Mouse (Mus musculus) heart, postnatal 0 days (tissue): ENCODE measurements around the gene Ier2. TPM values are rescaled to one million over a fixed set of nuclear protein-coding genes. Genes with fewer than 3 reads are reported as not detected.
A peak's percentile ranks its signal among the peaks of the same experiment; 100 is the strongest.

Experiments
- ATAC-seq: fragments of 200-750 bp; cut with Nextera tagmentation; 2 replicates; pipeline ENCODE4 v1.8.0; 2017; ENCODE audit warnings: low read depth, moderate number of reproducible peaks, moderate library complexity; ENCODE audit not compliant: insufficient read depth
- DNase-seq: peaks from one replicate; pipeline ENCODE4 v3.0.0-alpha.2; 2016; ENCODE audit warnings: low spot score
- H3K27ac ChIP-seq: fragments of 300-500 bp; sonication (generic); 2 replicates; pipeline ENCODE4 v1.5.1; 2014; ENCODE audit warnings: low read depth, mild to moderate bottlenecking
- H3K27me3 ChIP-seq: fragments of 300-500 bp; sonication (generic); 2 replicates; pipeline ENCODE4 v1.6.1; 2014; ENCODE audit warnings: low read length, mixed read lengths; ENCODE audit not compliant: control insufficient read depth, insufficient read depth
- H3K36me3 ChIP-seq: fragments of 300-500 bp; sonication (generic); replicated peaks from 2 replicates; pipeline ENCODE4 v1.6.1; 2014; ENCODE audit warnings: low read length, mixed read lengths; ENCODE audit not compliant: control insufficient read depth, insufficient read depth
- H3K4me1 ChIP-seq: fragments of 300-500 bp; sonication (generic); 2 replicates; pipeline ENCODE4 v1.6.1; 2014; ENCODE audit warnings: antibody characterized with exemption; ENCODE audit not compliant: control insufficient read depth, insufficient read depth
- H3K4me2 ChIP-seq: fragments of 300-500 bp; sonication (generic); 2 replicates; pipeline ENCODE4 v1.6.1; 2014; ENCODE audit warnings: low read depth, mild to moderate bottlenecking, low read length, moderate library complexity
- H3K4me3 ChIP-seq: fragments of 300-500 bp; sonication (generic); 2 replicates; pipeline ENCODE4 v1.5.1; 2014; ENCODE audit warnings: low read depth, low read length
- H3K9ac ChIP-seq: fragments of 300-500 bp; sonication (generic); replicated peaks from 2 replicates; pipeline ENCODE4 v1.6.1; 2014; ENCODE audit warnings: low read depth, low read length, mixed read lengths
- H3K9me3 ChIP-seq: fragments of 300-500 bp; sonication (generic); replicated peaks from 2 replicates; pipeline ENCODE4 v1.6.1; 2016; ENCODE audit warnings: low read length; ENCODE audit not compliant: control insufficient read depth
- CTCF ChIP-seq: IDR thresholded peaks from 2 replicates; pipeline ENCODE4 v1.5.1; 2016; ENCODE audit warnings: antibody characterized with exemption, control low read depth, low read depth
- EP300 ChIP-seq: IDR thresholded peaks from 2 replicates; pipeline ENCODE4 v1.6.1; 2016; ENCODE audit warnings: antibody characterized with exemption, low read depth
- WGBS: fragments of 180-500 bp; shearing (Covaris S2); extraction: QIAGEN DNeasy Blood & Tissue Kit; methylation state at CpG from one replicate; pipeline ENCODE4 v1.1.7; 2014; 5-methylcytosine and 5-hydroxymethylcytosine counted together
- polyA plus RNA-seq: library from polyadenylated mRNA; unstranded; fragments of >200 nt; fragmentation: Nextera tagmentation; extraction: Ambion mirVana; gene quantifications from 2 replicates; pipeline ENCODE4 v1.2.1, GENCODE M21; 2015
- total RNA-seq: library from RNA; depleted of rRNA; stranded (reverse); fragments of >200 nt; gene quantifications from 2 replicates; pipeline ENCODE4 v1.2.3, GENCODE M21; 2014; ENCODE audit warnings: low replicate concordance

The Ier2 gene
- total and polyA plus RNA-seq, 2 experiments from 2014 or later = 23.2 to 33.3 TPM

DNA sequence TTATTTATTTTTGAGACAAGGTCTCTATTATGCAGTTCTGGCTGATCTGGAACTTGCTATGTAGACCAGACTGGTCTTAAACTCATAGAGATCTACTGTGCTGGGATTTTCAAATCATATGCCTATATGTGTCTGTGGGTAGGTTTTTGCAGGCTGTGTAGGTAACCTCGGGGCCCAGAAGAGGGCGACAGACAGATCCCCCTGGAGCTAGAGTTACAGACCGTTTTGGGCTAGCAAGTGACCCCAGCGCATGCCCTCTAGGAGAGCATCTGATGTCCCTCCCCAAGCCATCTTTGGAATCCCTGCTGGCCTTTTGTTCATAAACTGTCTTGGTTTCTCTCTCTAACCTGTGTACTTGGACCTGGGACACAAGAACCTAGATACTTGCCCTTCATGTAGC lies 8.1 kb downstream of the Ier2 start:
- Histone ChIP-seq H3K4me3 (no peak overlapping the region), H3K4me2 (no peak overlapping the region)
- 54% methylated on average over 4 of the region's 4 CpGs for WGBS

DNA sequence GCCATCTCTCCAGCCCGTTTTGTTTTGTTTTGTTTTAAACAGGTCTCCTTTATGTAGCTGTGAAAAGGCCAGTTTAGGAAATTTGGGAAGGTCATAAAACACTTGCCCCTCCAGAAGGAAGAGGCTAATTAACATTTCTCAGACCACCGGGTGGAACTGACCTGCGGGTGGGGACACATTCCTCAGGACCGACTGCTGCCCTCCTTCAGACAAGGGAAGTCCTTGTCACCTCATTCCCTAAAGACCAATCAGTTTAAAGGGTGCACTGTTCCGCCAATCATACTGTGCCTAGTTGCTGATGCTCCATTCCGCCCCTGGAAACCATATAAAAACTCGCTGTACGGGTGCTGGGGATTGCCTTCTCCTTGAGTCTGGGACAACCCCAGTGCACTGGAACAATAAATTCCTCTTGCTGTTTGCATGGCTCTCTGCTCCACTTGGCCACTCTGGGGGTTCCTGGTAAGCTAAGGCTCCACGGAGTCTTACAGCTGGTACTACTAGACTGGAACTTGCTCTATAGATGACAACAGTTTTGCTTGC lies 9.5 kb downstream of the Ier2 start:
- H3K36me3 ChIP-seq = no peaks in the 10 kb centered on the region
- TF ChIP-seq CTCF = no peak
- TF ChIP-seq EP300 = no peak
- H3K4me3 ChIP-seq = no peak overlapping the region
- H3K9ac ChIP-seq = no peak overlapping the region
- ATAC-seq (no peak), DNase-seq (peak; percentile 4)
- no peak overlapping the region for H3K4me2 ChIP-seq
- H3K4me1 ChIP-seq = peaks cover 13% of the 10 kb centered on the region; the same call in 1 of the 2 replicates
- 55% methylated on average over 9 of the region's 9 CpGs for WGBS
- no peak overlapping the region for H3K27ac ChIP-seq
- H3K27me3 ChIP-seq = no peaks in the 10 kb centered on the region
- H3K9me3 ChIP-seq = no peaks in the 10 kb centered on the region

More for the DNA sequence above, 8.1 kb downstream of the Ier2 start:
- ATAC-seq = no peak
- no peak for DNase-seq
- Histone ChIP-seq H3K9me3 (no peaks in the 10 kb centered on the region), H3K9ac (no peak overlapping the region), H3K27ac (peak overlapping the region; percentile 87), H3K4me1 (peaks cover 13% of the 10 kb centered on the region; the same call in 1 of the 2 replicates), H3K36me3 (no peaks in the 10 kb centered on the region), H3K27me3 (no peaks in the 10 kb centered on the region)
- peak; percentile 12; the same call in 1 of the 2 replicates for TF ChIP-seq CTCF
- TF ChIP-seq EP300 = no peak

DNA sequence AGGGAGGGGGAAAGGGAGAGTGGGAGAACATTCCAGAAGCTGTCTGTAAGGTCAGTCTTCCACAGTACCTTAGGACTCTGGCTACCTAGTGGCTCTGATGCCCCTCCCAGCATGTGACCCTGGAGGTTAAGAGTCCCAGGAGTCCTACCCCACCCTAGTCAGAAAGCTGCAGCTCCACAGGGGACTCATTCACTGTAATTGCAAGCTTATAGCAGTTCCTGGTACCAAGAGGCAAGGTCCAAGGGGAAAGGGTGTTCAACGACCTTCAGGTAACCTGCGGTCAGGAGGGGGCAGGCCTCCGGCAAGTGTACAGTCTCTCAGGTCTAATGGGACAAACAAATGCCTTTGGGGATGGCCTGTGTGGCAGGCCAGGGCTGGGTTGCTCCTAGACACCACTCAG lies 12.4 kb downstream of the Ier2 start:
- no peaks in the 10 kb centered on the region for H3K9me3 ChIP-seq
- no peaks in the 10 kb centered on the region for H3K27me3 ChIP-seq
- ATAC-seq = no peak
- no peak for DNase-seq
- no peak overlapping the region for H3K27ac ChIP-seq
- no peak overlapping the region for H3K4me3 ChIP-seq
- H3K4me1 ChIP-seq = peaks cover 10% of the 10 kb centered on the region; the same call in 1 of the 2 replicates
- WGBS = 42% methylated on average over 3 of the region's 3 CpGs
- no peaks in the 10 kb centered on the region for H3K36me3 ChIP-seq
- H3K9ac ChIP-seq = no peak overlapping the region
- H3K4me2 ChIP-seq = no peak overlapping the region
- TF ChIP-seq EP300 (no peak), CTCF (no peak)

DNA sequence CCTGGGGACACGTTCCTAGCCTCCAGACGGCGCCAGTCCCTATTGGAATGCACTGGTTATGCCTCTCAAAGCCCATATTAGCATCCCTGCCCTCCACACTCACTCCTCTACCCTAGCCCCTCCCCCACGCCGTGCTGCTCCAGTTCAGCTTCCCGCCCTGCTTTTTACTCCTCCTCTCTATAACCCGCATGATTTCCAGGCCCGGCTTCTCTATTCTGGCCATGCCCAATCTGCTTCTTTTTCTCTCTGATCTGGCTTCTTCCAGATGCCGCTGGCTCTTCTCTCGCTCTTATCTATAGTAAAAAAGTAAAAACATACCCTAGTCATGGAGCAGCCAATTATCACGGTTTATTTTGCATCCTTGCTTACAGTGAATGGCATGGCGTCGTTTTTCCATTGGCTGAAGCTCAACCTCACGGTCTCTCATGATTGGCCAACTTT lies 15.2 kb downstream of the Ier2 start:
- peak; percentile 20 for DNase-seq
- H3K4me3 ChIP-seq = no peak overlapping the region

DNA sequence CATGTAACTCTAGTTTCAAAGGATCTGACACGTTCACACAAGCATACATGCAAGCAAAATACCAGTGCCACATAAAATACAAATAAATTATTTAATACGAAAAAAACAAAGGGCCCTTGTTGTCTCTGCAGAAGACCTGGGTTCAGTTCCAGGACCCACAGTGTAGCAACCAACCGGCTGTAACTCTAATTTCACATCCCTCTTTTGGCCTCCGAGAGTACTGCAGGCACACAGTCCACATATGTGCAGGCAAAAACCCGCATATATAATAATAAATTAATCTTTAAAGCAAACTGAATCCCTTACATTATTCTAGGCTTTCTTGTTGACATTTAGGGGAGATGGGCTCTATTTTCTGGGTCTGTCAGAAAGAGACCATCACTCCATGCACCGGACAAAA lies 15.9 kb downstream of the Ier2 start:
- Histone ChIP-seq H3K9me3 (no peaks in the 10 kb centered on the region), H3K4me3 (no peak overlapping the region), H3K27ac (peak overlapping the region; percentile 49; the same call in 1 of the 2 replicates), H3K36me3 (no peaks in the 10 kb centered on the region), H3K27me3 (no peaks in the 10 kb centered on the region), H3K4me1 (peaks cover 9% of the 10 kb centered on the region; the same call in 1 of the 2 replicates), H3K4me2 (peak overlapping the region; percentile 33), H3K9ac (no peak overlapping the region)
- DNase-seq = no peak
- no peak for TF ChIP-seq EP300
- no peak for TF ChIP-seq CTCF
- no peak for ATAC-seq
- 50% methylated on average over 6 of the region's 6 CpGs for WGBS

More for the DNA sequence above, 15.2 kb downstream of the Ier2 start:
- Histone ChIP-seq H3K4me2 (peak overlapping the region; percentile 33), H3K27me3 (no peaks in the 10 kb centered on the region), H3K27ac (peak overlapping the region; percentile 49; the same call in 1 of the 2 replicates), H3K4me1 (peaks cover 9% of the 10 kb centered on the region; the same call in 1 of the 2 replicates), H3K9me3 (no peaks in the 10 kb centered on the region), H3K9ac (no peak overlapping the region), H3K36me3 (no peaks in the 10 kb centered on the region)
- WGBS = 3% methylated on average over 14 of the region's 14 CpGs
- peak; percentile 62 for ATAC-seq
- TF ChIP-seq EP300 (no peak), CTCF (0 out of 2 replicates have a peak, but pooled peaks have one; percentile 2)

DNA sequence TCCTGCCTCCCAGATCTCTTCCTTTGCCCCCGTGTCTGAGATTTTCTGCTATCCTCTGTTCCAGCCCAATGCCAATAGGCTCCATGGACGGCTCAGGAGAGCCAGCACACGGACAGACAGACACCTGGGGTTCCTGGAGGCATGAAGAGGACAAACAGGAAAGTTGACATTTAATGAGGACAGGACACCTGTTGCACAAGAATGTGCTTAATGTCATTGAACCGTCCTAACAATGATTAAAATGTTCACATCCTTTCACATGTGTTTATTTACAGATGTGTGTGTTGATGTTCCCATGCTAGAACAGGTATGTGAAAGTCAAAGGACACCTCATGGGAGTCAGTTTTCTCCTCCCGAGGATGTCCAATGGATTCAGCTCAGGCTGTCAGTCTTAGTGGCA lies 19.6 kb downstream of the Ier2 start:
- 67% methylated on average over 5 of the region's 5 CpGs for WGBS
- H3K9ac ChIP-seq = no peak overlapping the region
- no peak for ATAC-seq

More for the DNA sequence above, 19.6 kb downstream of the Ier2 start:
- no peak overlapping the region for H3K27ac ChIP-seq
- no peak overlapping the region for H3K4me3 ChIP-seq
- TF ChIP-seq CTCF (no peak), EP300 (no peak)
- no peak for DNase-seq
- no peak overlapping the region for H3K4me2 ChIP-seq
- no peaks in the 10 kb centered on the region for H3K27me3 ChIP-seq
- H3K36me3 ChIP-seq = no peaks in the 10 kb centered on the region
- H3K9me3 ChIP-seq = no peaks in the 10 kb centered on the region
- peaks cover 9% of the 10 kb centered on the region; the same call in 1 of the 2 replicates for H3K4me1 ChIP-seq
